Mouse (Mus musculus): ENCODE data around the gene Fhad1. TPM values are rescaled to one million over a fixed set of nuclear protein-coding genes. Genes with fewer than 3 reads are reported as not detected.

Gene Fhad1
- total RNA-seq, 2 experiments from 2014 or later: 2.7 to 2.9 TPM

DNA sequence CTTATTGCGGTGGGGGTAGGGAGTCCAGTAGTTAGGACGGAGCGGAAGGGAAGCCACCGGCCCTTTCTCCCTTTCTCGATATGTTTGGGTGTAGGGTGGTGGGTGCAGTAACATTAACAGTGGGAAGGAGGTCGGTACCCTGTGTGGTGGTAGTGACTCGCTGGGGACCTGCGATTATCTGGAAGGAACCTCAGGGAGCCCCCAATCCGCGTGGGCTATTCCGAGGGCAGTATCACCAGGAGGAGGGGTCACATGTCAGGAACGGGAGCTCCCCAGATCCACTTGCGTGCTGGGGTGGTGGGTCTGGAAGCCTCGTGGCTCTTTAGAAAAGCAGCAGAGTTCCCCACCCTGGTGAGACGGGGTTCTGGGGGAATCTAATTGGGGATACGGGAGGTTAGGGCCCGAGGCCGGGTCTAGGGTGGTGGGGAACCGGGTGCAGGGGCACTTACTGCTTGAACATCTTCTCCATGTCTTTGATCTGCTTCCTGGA, 140.7 kb downstream of the Fhad1 start:
- intact Hi-C loops (cut with DNase I): loop anchor here (5.0 kb wide), 1 partner anchor 83 kb away; no protein-coding TSS in a partner anchor

DNA sequence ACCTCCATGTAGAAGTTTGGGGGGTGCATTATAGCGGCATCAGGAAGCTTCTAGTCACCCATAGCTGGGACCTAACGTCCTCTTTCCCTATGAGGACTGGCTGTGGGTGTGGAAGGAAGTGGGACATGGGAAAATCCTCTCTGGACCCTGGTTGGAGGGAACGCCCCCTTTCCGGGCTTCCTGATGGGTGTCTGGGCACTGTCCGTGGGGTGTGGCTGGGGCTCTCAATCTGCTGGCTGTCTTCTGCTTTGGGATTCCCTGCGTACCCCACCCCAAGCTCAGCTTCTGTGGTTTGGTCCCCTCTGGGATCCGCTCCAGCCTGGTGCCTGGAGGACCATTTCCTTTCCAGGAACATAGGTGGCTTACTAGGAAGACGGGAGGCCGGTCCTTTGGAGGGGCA, 141.9 kb downstream of the Fhad1 start:
- intact Hi-C loops (cut with DNase I): loop anchor here (5.0 kb wide), 1 partner anchor 84 kb away; no protein-coding TSS in a partner anchor
- DNase-seq (ENCODE audit: low spot score in 2 of 2): no peak

More for the DNA sequence above, 140.7 kb downstream of the Fhad1 start:
- DNase-seq (ENCODE audit: low spot score in 2 of 2): no peak

DNA sequence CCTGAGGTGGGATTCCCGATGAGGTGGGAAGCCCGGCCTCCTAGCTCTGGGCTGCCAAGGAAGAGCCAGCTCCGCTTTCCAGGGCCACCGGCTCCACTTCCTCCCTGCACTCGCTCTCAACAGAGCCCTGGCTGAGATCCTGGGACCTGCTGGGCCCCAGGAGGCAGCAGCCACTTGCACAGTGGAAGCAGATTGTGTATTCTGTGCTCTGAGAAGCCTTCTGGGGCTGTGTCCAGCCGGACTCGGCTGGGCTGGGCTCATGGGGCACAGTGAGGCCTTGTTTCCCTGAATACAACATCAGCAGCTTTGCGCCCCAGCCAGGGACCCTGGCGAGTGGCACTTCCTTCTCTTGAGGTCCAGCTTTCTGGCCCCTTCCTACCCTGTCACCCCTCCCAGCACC, 143.0 kb downstream of the Fhad1 start:
- peak; percentile 65 to 69 for DNase-seq (ENCODE audit: low spot score in 2 of 2)
- intact Hi-C loops (cut with DNase I): loop anchor here (5.0 kb wide), 1 partner anchor 85 kb away; no protein-coding TSS in a partner anchor

DNA sequence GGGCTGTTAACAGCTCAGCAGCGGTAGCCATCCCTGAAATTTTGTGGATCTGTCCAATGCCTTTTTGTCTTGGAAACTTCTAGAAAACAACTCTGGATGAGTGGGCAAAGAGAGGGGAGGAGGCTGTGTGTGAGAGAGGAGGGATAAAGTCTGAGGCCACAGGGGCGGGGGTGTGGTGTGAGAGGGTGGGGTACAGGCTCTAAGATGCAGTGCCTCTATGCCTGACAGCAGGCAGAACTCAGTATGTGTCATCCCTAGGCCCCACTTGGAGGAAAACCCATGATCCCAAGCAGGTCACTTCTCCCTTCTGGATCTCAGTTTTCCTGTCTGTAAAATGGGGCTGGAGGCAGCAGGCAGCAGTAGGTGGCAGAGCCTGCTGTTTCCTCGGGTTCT, 143.6 kb downstream of the Fhad1 start:
- no peak for DNase-seq (ENCODE audit: low spot score in 2 of 2)
- intact Hi-C loops (cut with DNase I): loop anchor here (5.0 kb wide), 1 partner anchor 86 kb away; no protein-coding TSS in a partner anchor

DNA sequence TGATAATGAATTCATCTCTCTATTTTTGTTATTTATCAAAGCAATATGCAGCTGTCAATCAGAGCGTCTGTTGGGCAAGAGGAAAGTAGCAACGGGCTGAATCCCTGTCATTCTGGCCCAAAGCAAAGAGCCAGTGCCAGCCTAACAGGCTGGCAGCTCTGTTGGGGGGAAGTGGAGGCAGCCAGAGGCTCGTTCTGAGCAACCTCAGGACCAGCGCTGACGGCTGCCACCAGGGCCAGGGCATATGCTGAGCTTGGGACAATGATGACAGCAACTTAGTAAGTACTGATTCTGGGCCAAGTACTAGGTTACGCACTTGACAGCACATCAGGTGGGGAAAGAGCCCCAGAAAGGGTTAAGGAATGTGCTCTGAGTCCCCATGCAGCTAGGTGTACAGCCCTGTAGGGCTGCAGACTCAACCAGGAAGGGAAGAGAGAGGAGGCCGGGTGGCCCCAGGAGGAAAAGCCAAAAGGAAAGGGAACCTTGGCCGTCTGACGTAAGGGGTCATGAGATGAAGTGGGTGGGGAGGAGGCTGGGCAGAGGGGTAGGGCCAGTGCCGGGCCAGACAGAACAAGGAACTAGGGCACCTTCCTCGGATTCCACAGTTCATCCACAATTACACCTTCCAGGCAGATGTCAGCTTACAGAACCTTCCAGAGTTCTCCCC, 144.1 kb downstream of the Fhad1 start:
- no peak for DNase-seq (ENCODE audit: low spot score in 2 of 2)
- intact Hi-C loops (cut with DNase I): loop anchor here (5.0 kb wide), 1 partner anchor 87 kb away; no protein-coding TSS in a partner anchor

DNA sequence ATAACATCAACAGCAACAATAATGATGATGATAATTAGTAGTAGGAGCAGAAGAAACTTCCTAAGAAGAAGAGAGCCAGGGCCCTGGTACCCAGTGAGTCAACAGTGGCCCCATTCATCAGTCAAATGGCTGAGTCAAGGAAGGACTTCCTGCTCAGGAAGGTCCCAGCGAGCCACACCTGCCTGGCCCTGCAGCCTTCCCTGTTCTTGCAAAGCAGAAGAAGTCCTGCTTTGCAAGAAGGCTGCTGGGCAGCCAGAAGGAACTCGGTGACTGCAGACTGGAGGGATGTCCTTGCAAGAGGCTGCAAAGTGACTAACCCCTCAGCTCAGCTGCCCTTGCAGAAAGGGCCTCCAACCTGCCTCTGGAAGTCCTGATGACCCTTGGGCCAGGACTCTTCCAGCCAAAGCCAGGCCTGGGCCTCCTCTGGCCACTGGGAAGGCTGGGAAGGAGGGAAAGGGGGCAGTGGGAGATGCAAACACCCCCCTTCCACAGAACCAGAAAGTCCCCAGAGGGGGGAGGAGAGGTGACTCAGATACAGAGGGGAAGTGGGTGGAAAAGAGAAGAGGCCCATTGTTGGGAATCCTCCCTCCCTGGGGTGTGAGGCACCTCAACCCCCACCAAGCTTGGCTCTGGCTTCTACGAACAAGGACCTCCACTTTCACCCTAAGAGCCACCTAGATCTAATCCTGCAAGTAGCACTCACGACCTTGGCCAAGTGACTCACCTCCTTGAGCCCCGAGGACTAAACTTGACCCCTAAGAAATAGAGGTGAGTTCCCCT, 145.3 kb downstream of the Fhad1 start:
- DNase-seq (ENCODE audit: low spot score in 2 of 2): no peak
- intact Hi-C loops (cut with DNase I): loop anchor here (5.0 kb wide), 1 partner anchor 88 kb away; no protein-coding TSS in a partner anchor

DNA sequence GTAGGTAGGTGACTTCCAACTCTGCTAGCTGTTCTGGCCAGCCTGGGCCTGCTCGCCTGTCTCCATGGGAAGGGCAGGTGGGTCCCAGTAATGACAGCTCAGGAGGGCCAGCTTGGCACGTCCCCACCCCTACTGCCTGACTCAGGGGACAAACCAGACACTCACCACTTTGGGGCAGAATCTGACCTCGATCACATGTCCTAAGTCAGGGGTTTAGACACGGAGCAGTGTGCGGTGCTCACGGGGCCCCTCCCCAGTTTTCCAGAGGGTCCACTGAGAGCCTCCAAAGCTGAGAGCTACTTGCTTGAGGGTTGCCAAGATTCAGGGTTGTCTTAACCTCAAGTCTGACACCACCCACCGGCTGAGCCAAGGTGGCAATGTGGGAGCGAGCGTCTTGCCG, 146.8 kb downstream of the Fhad1 start:
- no peak for DNase-seq (ENCODE audit: low spot score in 2 of 2)
- intact Hi-C loops (cut with DNase I): no loop called here

DNA sequence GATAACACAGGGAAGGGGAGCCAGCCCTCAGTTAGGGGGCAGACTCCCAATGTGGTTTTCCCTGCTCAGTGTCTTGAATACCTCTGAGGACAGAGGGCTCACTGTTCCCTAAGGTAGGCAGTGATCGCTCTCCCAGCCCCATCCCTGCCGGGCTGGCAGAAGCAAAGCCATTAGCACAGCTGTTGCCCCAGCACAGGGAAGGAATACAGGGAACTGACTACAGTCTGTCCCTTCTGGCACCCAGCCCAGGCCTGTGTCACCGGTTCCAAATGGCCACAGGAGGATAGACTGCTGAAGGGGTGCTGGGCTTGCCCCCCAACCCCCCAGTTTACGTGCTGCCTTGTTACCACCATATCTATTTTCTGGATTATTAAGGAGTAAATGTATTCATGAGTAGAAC, 147.4 kb downstream of the Fhad1 start:
- intact Hi-C loops (cut with DNase I): no loop called here
- DNase-seq (ENCODE audit: low spot score in 2 of 2): peak; percentile 73 to 75

DNA sequence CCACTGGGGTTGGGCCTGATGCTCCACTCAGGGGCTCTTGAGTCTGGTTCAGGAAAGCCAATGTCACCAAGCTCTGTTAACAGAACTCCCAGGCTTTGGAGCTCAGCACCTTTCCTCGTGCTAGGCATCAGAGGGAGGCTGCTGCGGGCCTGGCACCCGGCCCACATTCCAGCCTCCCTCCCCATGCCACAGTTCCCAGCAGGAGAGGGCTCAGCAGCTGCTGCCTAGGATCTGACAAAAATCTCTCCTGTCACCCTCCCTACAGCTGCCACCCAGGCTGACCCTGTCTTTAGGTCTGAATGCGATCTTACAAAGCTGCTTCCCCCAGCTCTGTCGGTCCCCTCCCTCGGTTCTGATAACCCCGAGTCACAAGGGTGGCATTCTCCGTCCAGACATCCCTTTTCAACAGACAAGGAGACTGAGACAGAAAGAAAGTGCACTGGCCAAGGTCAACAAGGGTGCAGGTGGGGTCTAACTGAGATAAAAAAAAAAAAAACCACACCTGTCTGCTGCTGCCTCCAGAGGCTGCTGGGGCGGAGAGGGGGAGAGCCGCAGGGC, 147.9 kb downstream of the Fhad1 start:
- no peak for DNase-seq (ENCODE audit: low spot score in 2 of 2)
- intact Hi-C loops (cut with DNase I): no loop called here

DNA sequence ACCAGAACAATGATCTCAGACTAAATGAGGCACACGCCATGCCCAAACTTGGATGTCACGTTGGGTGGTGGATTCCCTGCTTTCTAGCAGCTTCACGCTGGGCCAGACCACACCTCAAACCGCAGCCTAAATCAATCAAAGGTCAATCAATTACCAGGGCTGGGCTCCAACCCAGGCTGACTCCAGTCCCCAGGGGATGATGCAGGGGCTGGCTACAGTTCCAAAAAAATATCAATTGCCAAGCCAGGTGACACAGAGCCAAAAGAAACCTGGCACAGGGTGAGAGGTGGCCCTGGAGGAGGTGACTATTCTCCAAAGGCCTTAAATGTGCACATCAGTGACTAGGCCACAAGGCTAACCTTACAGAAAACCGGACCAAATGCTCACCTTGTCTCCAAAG, 149.3 kb downstream of the Fhad1 start:
- DNase-seq (ENCODE audit: low spot score in 2 of 2): no peak
- intact Hi-C loops (cut with DNase I): no loop called here

DNA sequence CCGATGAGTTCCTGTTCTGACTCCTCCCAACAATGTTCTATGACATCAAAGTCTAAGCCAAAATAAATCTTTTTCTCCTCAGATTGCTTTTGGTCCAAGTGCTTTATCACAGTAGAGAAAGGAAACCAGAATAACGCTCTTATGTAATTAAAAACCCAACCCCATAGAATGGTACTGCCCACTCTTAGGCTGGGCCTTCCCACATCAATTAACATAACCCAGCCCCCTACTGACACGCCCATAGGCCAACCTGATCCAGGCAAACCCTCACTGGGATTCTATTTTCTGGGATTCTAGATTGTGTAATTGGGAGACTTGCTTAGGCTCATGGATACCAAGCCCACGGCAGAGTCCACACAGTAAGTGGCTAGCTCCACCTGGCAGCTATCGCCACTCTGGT, 149.9 kb downstream of the Fhad1 start:
- intact Hi-C loops (cut with DNase I): no loop called here
- DNase-seq (ENCODE audit: low spot score in 2 of 2): no peak

DNA sequence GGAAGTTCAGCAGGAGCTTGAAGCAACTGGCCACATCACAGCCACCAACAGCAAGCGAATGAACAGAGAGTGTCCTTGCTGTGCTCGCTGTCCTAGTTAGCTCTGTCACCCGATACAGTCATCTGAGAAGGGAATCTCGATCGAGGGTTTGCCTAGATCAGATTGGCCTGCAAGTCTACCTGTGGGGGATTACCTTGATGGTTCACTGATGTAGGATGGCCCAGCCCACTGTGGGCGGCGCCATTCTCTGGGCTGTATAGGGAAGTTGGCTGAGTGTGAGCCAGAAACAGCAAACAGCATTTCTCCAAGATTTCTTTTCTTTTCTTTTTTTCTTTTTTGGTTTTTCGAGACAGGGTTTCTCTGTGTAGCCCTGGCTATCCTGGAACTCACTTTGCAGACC, 150.4 kb downstream of the Fhad1 start:
- intact Hi-C loops (cut with DNase I): no loop called here
- DNase-seq (ENCODE audit: low spot score in 2 of 2): no peak

DNA sequence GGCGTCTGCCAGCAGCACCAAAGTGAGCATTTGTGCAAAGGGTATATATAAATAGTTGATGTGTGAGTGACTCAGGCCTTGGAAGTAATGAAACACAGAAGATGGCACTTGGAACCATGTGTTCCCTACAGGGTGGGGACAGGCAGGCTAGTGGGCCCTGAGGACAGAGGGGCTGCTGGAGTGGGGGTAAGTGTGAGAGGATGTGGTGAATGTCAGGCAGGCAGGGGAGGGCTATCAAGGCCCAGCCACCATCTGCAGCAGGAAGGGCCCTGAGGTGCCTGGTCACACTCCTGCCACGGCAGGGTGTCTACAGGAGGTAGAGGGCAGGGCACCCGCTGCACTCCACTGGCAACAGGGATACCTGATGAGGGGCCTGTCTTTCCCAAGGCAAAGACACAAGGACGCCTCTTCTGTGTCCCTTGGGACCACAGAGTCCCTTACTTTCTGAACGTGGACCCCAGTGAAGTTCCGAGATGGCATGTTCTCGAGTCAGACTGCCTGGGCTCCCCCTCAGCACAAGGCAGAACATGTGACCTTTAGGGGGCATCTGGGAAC, 151.1 kb downstream of the Fhad1 start:
- no peak for DNase-seq (ENCODE audit: low spot score in 2 of 2)

DNA sequence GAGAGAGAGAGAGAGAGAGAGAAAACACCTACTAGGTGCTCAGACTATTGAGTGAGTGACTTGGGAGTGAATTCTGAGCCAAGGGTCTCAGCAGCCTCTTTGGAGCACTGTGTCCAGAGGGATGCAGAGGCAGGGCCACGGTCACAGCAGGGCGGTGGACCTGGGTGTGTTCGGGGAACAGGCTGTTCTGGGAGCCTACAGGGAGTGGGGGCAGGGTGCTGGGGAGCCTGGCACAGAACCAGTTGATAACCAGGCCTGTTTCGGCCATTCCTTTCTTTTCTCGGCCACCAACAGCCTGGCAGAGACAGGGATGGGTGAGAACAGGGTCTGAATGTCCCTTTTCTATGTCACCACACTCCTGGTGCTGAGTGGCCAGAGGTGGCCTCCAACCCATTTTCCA, 152.0 kb downstream of the Fhad1 start:
- intact Hi-C loops (cut with DNase I): no loop called here
- no peak for DNase-seq (ENCODE audit: low spot score in 2 of 2)

More for the DNA sequence above, 151.1 kb downstream of the Fhad1 start:
- intact Hi-C loops (cut with DNase I): no loop called here

DNA sequence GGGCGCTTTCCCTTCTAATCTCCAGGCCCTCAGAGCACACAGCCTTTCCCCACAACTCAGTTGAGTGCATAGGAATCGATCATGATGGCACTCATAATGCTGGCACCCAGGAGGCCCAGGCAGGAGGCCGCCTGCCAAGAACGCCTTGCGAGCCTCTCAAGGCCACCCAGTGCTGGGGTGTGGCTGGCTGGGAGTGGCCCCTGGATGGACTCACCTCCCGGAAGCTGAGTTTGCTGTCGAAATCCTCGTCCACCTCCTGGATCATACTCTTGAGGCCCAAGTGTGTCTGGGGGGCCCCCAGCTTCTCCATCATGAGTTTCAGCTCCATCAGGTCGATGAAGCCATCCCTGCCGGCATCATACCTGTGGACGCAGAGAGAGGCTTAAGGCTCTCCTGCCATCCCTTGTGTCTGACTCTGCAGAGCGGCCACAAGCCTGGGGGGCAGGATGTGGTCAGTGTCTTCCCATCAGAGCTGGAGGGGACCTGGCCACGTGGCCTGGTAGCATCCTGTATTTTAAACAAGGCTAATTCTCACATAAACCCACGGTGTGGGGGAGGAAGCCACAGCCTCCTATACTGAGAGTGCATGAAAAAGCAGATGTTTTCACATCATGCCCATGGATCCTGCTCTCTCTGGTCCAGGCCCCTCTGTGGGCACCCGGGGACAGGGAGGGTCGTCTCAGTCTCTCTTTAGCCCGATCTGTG, 153.1 kb downstream of the Fhad1 start:
- intact Hi-C loops (cut with DNase I): no loop called here

DNA sequence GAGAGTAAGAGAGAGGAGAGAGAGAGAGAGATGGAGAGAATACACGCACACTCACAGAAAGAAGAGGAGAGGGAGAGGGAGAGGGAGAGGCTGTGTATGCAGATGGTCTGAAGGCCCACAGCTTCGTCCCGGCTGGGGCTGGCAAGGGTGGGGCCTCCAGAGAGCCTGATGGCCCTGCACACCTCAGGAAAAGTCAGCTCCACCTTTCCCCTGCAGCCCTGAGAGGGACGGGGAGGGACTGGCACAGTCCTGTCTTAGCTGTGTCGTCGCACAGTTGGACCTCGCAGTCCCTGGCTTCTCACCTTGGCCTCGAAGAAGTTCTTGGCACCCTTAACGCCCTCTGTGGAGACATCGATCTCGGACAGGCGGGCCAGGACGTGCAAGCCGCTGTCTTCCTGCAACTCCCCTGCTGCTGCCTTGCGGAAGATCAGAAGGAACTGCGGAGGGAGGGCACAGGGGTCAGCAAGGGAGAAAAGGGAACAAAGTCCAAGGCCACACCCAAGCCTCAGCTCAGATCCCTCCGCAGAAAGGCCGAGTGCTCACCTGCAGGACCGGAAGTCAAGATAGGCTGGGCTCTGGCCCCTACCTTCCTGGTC, 154.5 kb downstream of the Fhad1 start:
- DNase-seq (ENCODE audit: low spot score in 2 of 2): no peak
- intact Hi-C loops (cut with DNase I): no loop called here

More for the DNA sequence above, 153.1 kb downstream of the Fhad1 start:
- no peak for DNase-seq (ENCODE audit: low spot score in 2 of 2)

DNA sequence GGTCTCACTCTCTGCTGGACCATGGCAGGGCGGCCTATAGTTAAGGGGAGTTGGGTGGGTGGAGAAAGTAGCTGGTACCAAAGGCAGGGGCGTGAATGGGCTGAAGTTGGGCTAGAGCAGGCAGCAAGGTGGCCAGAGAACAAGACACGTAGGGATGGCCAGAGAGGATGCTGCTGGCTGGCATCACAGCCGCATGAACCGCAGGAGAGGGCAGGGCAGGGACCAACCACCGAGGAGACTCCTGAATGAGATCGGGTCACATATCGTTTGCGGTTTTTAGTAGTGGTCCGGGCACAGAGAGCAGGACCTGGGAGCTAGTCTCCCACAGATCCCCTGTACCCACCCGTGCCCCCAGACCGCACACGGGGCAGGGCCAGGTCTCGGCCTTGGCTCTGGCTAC, 155.5 kb downstream of the Fhad1 start:
- no peak for DNase-seq (ENCODE audit: low spot score in 2 of 2)
- intact Hi-C loops (cut with DNase I): no loop called here

DNA sequence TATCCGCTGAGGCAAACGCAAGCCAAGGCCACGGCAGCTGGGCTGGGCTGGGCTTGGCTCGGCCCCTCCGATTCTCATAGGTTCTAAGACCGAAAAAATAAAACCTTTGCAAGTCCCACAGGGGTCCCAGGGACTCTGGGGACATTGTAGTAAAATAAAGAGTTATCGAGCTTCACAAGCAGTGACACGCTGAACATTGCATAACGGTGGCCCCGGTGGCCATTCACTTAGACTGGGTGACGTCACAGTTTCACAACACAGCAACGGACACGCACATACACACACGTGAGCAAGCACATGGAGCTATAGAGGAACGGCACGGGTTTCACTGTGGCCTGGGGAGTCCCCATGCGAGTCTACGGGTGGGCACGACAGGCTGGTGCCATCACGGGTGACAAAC, 156.4 kb downstream of the Fhad1 start:
- intact Hi-C loops (cut with DNase I): no loop called here
- DNase-seq (ENCODE audit: low spot score in 2 of 2): peak in 1 of 2 experiments; percentile 81

DNA sequence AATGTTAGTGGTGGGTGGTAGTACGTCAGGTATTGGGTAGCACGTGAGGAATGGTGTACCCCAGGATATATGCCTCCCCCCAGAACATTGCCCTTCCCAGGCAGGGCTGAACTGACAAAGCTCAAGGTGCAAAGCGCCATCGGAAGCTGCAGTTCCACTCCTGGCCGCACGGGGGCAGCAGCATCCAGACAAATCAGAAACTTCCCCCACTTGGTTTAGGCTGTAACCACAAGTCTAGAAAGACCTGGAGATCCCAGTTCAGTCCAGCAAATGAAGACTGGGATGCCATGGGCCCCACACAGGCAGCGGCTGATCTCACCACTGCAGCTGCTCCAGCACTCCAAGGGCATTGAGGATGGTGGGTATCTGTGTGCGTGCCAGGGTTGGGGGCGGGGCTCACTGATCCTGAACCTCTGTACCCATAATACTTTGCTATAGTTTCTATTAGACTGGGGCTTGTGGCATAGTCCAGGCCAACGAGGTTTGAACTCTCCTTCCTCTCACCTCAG, 157.4 kb downstream of the Fhad1 start:
- intact Hi-C loops (cut with DNase I): loop anchor here (1.0 kb wide), 1 partner anchor 101 kb away; no protein-coding TSS in a partner anchor
- peak; percentile 88 to 89 for DNase-seq (ENCODE audit: low spot score in 2 of 2)
